Mouse (Mus musculus) limb, embryonic 14.5 days (tissue): Measurements from ENCODE around the gene Atp5g2. TPM values are rescaled to one million over a fixed set of nuclear protein-coding genes. Genes with fewer than 3 reads are reported as not detected.

ENCODE experiments used
- ATAC-seq: fragments of 200-750 bp; cut with Nextera tagmentation; 2 replicates; pipeline ENCODE4 v1.8.0; 2017; ENCODE audit warnings: low read depth, moderate number of reproducible peaks, moderate TSS enrichment; ENCODE audit not compliant: low FRiP score
- DNase-seq: peaks from one replicate; pipeline ENCODE4 v3.0.0-alpha.2; 2015; ENCODE audit warnings: low spot score
- H3K27ac ChIP-seq: fragments of 300-500 bp; sonication (generic); replicated peaks from 2 replicates; pipeline ENCODE4 v1.5.1; 2014; ENCODE audit warnings: low read depth, mild to moderate bottlenecking, low read length, moderate library complexity, mixed read lengths
- H3K27me3 ChIP-seq: fragments of 300-500 bp; sonication (generic); 2 replicates; pipeline ENCODE4 v1.6.1; 2014; ENCODE audit warnings: low read length, mixed read lengths; ENCODE audit not compliant: control insufficient read depth, insufficient read depth
- H3K36me3 ChIP-seq: fragments of 300-500 bp; sonication (generic); 2 replicates; pipeline ENCODE4 v1.6.1; 2014; ENCODE audit warnings: mild to moderate bottlenecking, low read length, moderate library complexity, mixed read lengths; ENCODE audit not compliant: control insufficient read depth, insufficient read depth
- H3K4me1 ChIP-seq: fragments of 300-500 bp; sonication (generic); 2 replicates; pipeline ENCODE4 v1.6.1; 2014; ENCODE audit warnings: antibody characterized with exemption, low read length, mixed read lengths; ENCODE audit not compliant: control insufficient read depth, insufficient read depth
- H3K4me2 ChIP-seq: fragments of 300-500 bp; sonication (generic); replicated peaks from 2 replicates; pipeline ENCODE4 v1.6.1; 2014; ENCODE audit warnings: low read depth, mild to moderate bottlenecking, low read length, moderate library complexity; ENCODE audit not compliant: severe bottlenecking
- H3K4me3 ChIP-seq: fragments of 300-500 bp; sonication (generic); replicated peaks from 2 replicates; pipeline ENCODE4 v1.5.1; 2014; ENCODE audit warnings: low read length
- H3K9ac ChIP-seq: fragments of 300-500 bp; sonication (generic); 2 replicates; pipeline ENCODE4 v1.6.1; 2014; ENCODE audit warnings: mild to moderate bottlenecking, low read depth, low read length, moderate library complexity; ENCODE audit not compliant: severe bottlenecking
- H3K9me3 ChIP-seq: fragments of 300-500 bp; sonication (generic); 2 replicates; pipeline ENCODE4 v1.6.1; 2016; ENCODE audit warnings: low read length; ENCODE audit not compliant: control insufficient read depth
- POLR2A ChIP-seq: fragments of 200-500 bp; IDR thresholded peaks from 2 replicates; pipeline ENCODE4 v1.8.0; 2012; ENCODE audit warnings: inconsistent platforms, mild to moderate bottlenecking, moderate library complexity, borderline replicate concordance; ENCODE audit not compliant: insufficient read depth, insufficient read length; ENCODE audit errors: extremely low read depth
- WGBS: fragments of 180-500 bp; shearing (Covaris S2); extraction: QIAGEN DNeasy Blood & Tissue Kit; methylation state at CpG from one replicate; pipeline ENCODE4 v1.1.7; 2014; 5-methylcytosine and 5-hydroxymethylcytosine counted together
- polyA plus RNA-seq, 2 experiments: library from polyadenylated mRNA; depleted of rRNA in 1 of 2; stranded (reverse) in 1 of 2; unstranded in 1 of 2; fragments of >200 nt; fragmentation: Nextera tagmentation in 1 of 2; extraction: Ambion mirVana in 1 of 2; gene quantifications; 2 replicates each; pipeline versions ENCODE4 v1.2.1 to v1.2.3; 2012 to 2014

Gene Atp5g2
- polyA plus RNA-seq, 2 experiments = 78.4 to 699 TPM

- peaks cover 58% of the 10 kb centered on the region for H3K27me3 ChIP-seq
- no peak for TF ChIP-seq POLR2A
- under 1% methylated on average over 31 of the region's 32 CpGs for WGBS
- no peaks in the 10 kb centered on the region for H3K36me3 ChIP-seq
- H3K4me2 ChIP-seq = peak overlapping the region; percentile 84
- peak; percentile 38 for DNase-seq
- H3K4me3 ChIP-seq = peak overlapping the region; percentile 46
- no peaks in the 10 kb centered on the region for H3K9me3 ChIP-seq
- H3K9ac ChIP-seq = peak overlapping the region; percentile 45
- peak; percentile 56; the same call in 1 of the 2 replicates for ATAC-seq
- H3K4me1 ChIP-seq = peaks cover 7% of the 10 kb centered on the region; the same call in 1 of the 2 replicates
- H3K27ac ChIP-seq = no peak overlapping the region
These were observed 20.8 kb upstream of the Atp5g2 start for GRCm38 (mm10) chr15:102692991-102693411.

DNA sequence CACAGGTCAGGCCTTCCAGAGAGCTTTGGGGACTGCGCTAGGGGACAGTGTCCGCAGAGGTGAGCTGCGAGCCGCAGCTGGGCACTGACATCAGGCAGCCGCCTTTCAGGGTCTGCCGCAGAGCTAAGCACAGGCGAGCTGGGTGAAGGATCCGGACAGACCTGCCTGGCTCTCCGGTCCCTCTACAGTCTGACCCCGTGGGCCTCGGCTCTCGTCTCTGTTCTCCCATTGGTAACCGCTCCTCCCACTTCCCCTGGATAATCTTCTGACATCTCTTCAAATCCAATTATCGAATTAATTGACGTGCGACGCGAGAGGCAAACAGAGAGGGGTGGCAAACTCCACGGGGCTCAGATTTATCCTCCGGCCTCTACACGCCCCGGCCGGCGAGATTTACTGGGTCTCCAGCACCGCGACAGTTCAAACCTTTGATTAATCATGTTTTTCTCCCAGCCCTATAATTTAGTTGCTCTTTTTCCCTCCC lies 20.2 kb upstream of the Atp5g2 start:
- Histone ChIP-seq H3K27ac (no peak overlapping the region), H3K4me2 (peak overlapping the region; percentile 84), H3K36me3 (no peaks in the 10 kb centered on the region), H3K9me3 (no peaks in the 10 kb centered on the region), H3K9ac (peak overlapping the region; percentile 45), H3K27me3 (peaks cover 51% of the 10 kb centered on the region), H3K4me3 (peak overlapping the region; percentile 46), H3K4me1 (peaks cover 7% of the 10 kb centered on the region; the same call in 1 of the 2 replicates)
- ATAC-seq (no peak), DNase-seq (no peak)
- WGBS = 2% methylated on average over 23 of the region's 26 CpGs
- TF ChIP-seq POLR2A = no peak

- H3K4me1 ChIP-seq = no peaks in the 10 kb centered on the region
- no peak for ATAC-seq
- no peak for TF ChIP-seq POLR2A
- H3K9ac ChIP-seq = no peak overlapping the region
- H3K27me3 ChIP-seq = no peaks in the 10 kb centered on the region
- WGBS = 17% methylated on average over 4 of the region's 4 CpGs
- H3K36me3 ChIP-seq = no peaks in the 10 kb centered on the region
- no peaks in the 10 kb centered on the region for H3K9me3 ChIP-seq
- H3K4me3 ChIP-seq = no peak overlapping the region
- DNase-seq = no peak
- no peak overlapping the region for H3K4me2 ChIP-seq
- no peak overlapping the region for H3K27ac ChIP-seq
These were observed 13.6 kb upstream of the Atp5g2 start for GRCm38 (mm10) chr15:102685791-102686190.

- no peaks in the 10 kb centered on the region for H3K4me1 ChIP-seq
- DNase-seq = no peak
- ATAC-seq = no peak; the same call in 1 of the 2 replicates
- H3K36me3 ChIP-seq = no peaks in the 10 kb centered on the region
- no peak overlapping the region for H3K9ac ChIP-seq
- TF ChIP-seq POLR2A = no peak
- H3K27ac ChIP-seq = no peak overlapping the region
- H3K4me3 ChIP-seq = no peak overlapping the region
- no peaks in the 10 kb centered on the region for H3K9me3 ChIP-seq
- WGBS = 17% methylated on average over 1 of the region's 1 CpGs
- H3K4me2 ChIP-seq = no peak overlapping the region
- H3K27me3 ChIP-seq = no peaks in the 10 kb centered on the region
These were observed 11.5 kb upstream of the Atp5g2 start for GRCm38 (mm10) chr15:102683670-102684069.

DNA sequence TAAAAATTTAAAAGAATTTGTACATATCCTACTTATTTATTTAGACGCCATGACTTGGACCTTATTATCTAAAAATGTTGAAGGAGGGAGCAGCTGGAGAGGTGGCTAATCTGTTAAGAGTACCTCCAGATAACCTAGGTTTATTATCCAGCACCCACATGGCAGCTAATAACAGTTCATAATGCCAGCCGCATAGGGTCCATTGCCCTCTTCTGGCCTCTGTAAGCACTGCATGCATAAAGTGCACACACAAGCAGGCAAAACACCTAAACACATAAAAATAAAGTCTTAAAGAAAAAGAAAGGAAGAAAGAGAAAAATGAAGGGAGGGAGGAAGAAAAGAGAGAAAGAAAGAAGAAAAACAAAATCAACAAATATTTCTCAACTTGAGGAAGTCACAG lies 4.2 kb upstream of the Atp5g2 start:
- Histone ChIP-seq H3K27me3 (no peaks in the 10 kb centered on the region), H3K36me3 (no peaks in the 10 kb centered on the region), H3K9me3 (no peaks in the 10 kb centered on the region), H3K4me2 (no peak overlapping the region), H3K4me3 (no peak overlapping the region), H3K9ac (no peak overlapping the region), H3K27ac (no peak overlapping the region), H3K4me1 (peaks cover 19% of the 10 kb centered on the region)
- 92% methylated on average over 2 of the region's 2 CpGs for WGBS
- ATAC-seq (no peak), DNase-seq (no peak)
- no peak for TF ChIP-seq POLR2A
